Mouse (Mus musculus): ENCODE results near the gene Dgat2. TPM values are rescaled to one million over a fixed set of nuclear protein-coding genes. Genes with fewer than 3 reads are reported as not detected.

Dgat2 gene
- total RNA-seq, 2 experiments from 2014 or later, result 34.5 to 55.3 TPM

Other genes starting within 250 kb of the Dgat2 start
- gene Uvrag, start 41.6 kb downstream of the Dgat2 start, total RNA-seq (2021), result 10 to 100 TPM; 32.5 to 43.8 TPM
- 1 to 10 TPM in 1 of 2 experiments, under 1 TPM in 1; 0.34 to 4.1 TPM for gene Mogat2, start 55.9 kb upstream of the Dgat2 start, total RNA-seq (2021)
- 10 to 100 TPM; 15.7 to 19.9 TPM for gene Map6, start 84.7 kb upstream of the Dgat2 start, total RNA-seq (2021)
- gene Serpinh1, start 170.5 kb upstream of the Dgat2 start, total RNA-seq (2021), result 100 to 1,000 TPM; 366 to 430 TPM
- 10 to 100 TPM; 18.4 to 23.4 TPM for gene Gdpd5, start 198.7 kb upstream of the Dgat2 start, total RNA-seq (2021)

All from adrenal gland, postnatal 4 days (tissue).